Mouse (Mus musculus): ENCODE results near the gene Gm11096.

Gm11096 gene

DNA sequence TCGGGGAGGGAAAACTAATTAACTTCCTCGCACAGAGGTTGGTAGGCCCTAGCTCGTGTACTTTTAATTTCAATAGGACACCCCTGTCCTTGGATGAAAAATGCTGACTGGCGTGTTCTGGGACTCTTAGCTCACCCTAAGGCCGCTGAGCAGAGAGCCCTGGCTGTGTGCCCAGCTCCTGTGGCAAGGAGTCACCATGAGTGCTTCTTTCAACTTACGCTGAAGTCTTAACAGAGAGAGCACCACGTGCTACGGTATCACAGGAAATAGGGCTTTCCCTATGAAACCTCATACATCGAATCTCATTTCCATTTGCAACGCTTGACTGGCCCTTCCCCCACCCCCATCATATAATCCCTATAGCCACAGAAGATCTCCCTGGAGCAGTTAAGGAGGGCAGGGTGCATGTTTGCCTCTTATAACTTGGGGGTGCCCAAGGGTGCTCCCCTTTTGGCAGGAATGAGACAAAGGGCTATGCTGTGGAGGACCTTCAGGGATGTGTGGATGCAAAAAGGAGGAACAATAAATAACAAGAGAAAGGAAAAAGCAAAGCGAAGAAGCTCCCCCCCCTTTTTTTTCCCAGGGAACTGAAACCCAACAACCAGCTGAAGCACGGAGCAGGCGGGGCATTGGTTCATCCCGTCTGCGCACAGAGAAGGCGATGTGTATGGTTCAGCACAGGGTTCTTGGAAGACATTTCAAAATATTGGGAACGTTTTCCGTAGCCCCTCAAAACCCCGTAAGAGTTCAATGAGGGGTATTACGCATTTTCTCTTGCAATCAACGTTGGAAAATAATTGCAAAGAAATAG, 39.0 kb downstream of the Gm11096 start:
- DNase-seq (ENCODE audit: low spot score): peak; percentile 79

DNA sequence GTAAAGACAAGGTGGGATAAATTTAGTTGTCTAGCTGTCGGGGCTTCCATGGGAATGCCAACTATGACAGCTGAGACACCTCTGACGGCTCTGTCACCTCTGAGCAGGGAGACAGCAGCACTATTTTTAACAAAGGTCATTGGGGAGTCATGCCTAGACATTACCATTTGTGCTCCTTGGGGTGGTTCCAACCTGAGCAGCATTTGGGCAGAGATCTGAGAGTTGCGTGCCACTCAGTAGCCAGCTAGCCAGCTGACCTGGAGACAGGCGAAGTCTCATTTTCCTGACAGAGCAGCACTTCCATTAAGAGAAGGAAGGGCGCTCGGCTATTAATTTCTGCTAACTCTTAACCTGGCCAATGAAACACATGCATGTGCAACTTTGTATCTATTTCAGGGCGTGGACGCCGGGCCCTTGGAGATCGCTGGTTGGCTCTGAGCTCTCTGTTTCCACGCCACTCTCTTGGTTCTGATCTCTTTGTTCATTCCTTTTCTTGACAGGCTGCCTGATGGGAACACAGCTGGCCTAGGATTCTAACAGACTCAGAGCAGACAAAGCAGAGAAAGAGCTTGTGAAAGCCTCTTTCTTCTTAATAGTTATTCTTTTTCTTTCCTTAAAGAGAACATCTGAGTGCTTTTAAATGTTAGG, 40.4 kb downstream of the Gm11096 start:
- no peak for DNase-seq (ENCODE audit: low spot score)

DNA sequence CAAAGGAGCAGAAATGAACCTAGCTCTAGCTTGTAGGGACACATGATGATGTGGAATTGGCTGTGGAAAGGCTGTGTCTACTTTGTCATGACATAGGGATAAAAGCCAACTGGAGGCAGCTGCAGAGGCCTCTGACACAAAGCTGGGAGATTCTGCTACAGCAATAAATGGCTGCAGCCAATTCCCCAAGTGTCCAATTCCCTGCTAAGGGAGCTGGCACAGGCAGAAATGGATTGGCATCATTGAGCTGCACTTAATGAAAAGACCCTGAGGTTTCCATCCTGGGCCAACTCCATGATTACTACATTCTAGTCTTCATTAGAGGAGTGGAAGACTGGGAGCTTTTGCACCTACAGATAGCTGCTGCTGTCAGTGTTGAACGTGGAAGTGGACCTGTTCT, 44.8 kb downstream of the Gm11096 start:
- no peak for DNase-seq (ENCODE audit: low spot score)
